Mouse (Mus musculus): ENCODE data around the gene Kcnq5.

DNA sequence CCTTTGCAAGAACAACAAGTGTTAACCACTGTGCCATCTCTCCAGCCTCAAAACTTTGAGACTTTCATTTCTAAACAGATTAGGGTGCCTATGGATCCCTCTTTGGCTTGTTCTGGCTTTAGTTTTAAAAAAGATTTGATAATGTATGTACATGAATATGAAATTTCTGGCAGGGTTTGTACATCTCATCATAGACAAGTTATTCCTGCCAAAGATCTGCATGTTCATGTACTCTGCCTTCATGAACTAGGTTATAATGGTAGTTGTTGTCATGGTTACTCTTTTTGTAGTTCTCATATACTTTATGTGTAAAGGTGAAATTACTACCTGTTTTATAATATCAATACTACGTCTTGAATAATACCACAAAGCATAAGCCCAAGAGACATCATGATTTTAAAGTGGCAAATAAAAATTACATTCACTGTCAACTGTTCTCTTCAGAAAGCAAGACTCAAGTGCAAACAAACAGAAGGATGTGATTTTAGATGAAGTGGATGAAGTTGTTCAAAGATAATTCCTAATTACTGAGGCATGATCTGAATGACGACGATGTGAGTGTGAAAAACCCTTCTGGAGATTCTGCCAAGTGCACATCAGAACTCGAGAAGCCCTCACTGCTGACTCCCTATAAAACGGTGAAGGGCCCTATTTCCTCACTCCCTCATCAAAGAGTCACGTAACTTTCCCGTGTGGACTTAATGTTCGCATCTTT is 39.0 kb downstream of the Kcnq5 start:
- TF ChIP-seq POLR2A (IDR thresholded peaks at IDR 0.05; ENCODE audit: borderline replicate concordance, insufficient read depth, low read length) (no peak), CTCF (IDR thresholded peaks at IDR 0.05; ENCODE audit: borderline replicate concordance, insufficient read depth, low read depth, low read length) (no peak)
